Mouse (Mus musculus): ENCODE measurements at regions not wholly inside any gene's neighbourhood (a gene's known extent, or its start where the extent isn't known, plus 50 kb on each side); places are given as distances from the start of the nearest gene placed in this dataset.

- peak; percentile 55 for DNase-seq
These were observed 86.2 kb upstream of the Slc25a26 start for GRCm38 (mm10) chr6:94413987-94414360.

DNA sequence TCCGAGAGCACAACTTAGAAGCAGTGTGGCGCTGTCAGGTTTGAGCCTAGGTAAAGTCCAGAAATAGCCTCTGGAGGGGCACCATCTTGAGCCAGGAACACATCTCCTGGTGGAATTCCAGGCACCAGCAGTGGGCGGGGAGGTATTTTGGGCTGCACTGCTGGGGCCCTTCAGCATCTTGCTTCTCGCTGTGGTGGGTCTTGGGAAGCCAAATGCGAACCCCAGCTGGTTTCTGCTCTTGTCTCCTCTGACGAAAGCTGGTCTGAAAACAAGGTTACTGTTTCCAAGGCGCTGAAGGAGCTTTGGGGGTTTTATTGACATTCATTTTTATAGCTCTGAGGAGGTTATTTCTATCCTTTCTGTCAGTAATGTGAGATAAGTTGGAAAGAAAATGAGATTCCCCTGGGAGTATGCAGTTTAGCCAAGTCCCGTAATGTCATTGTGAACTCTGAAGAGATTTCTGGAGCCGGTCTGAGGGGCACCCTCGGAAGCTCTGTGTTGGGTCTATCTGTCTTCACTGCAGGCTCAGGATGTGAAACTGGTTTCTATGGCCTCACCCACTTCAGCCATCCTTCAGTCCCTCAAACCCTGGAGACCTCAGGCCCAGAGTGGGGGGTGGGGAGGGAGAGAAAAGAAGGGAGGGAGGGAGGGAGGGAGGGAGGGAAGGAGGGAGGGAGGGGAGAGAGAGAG is 86.7 kb upstream of the Slc25a26 start:
- peak; percentile 28 for DNase-seq

DNA sequence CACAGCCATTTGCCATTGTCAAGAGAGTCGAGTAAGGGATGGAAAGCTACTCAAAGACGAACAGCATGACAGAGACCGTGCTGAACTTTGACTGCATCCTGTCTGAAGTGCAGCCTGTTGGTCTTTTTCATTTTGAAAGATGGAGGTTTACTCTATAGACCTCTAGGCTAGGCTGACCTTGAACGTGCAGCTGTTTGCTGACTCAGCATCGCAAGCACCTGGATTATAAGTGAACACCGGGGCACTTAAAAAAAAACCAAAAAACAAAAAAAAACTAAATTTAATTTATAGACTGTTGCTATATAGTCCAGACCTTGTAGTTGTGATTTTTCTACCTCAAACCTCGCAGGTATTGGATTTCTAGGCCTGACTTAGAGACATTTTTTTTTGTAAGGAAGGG is 87.8 kb upstream of the Slc25a26 start:
- DNase-seq = no peak

GRCm38 (mm10) chr6:94410480-94410879 is 89.7 kb upstream of the Slc25a26 start:
- DNase-seq = peak; percentile 24

GRCm38 (mm10) chr6:94408996-94409395 is 91.1 kb upstream of the Slc25a26 start:
- no peak for DNase-seq

- DNase-seq = no peak
These were observed 92.4 kb upstream of the Slc25a26 start for GRCm38 (mm10) chr6:94407751-94408150.

GRCm38 (mm10) chr6:94405371-94406076 is 94.6 kb upstream of the Slc25a26 start:
- no peak for DNase-seq

GRCm38 (mm10) chr6:94401617-94402481 is 98.3 kb upstream of the Slc25a26 start:
- no peak for DNase-seq

GRCm38 (mm10) chr6:94401061-94401591 is 99.0 kb upstream of the Slc25a26 start:
- no peak for DNase-seq

- DNase-seq = peak; percentile 61
These were observed 99.6 kb upstream of the Slc25a26 start for GRCm38 (mm10) chr6:94400471-94401051.

DNA sequence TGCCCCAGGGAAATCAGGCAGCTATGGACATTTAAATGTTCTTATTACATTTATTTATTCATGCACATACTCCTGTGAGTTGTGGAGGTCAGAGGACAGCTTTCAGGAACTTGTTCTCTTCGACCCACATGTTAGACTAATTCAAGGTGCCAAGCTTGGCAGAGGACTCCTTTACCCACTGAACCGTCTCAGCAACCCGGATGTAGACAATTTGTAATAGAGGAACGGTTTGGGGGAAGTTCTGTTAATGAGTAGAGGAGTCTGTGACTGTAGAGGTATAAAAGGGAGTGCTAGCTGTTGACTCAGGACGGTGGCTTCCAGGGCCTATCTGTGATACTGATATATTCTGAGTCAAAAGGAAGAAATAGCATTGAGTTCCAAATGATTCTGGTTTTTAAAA is 107.4 kb upstream of the Magi1 start:
- DNase-seq = no peak

GRCm38 (mm10) chr6:94390403-94390802 is 106.7 kb upstream of the Magi1 start:
- DNase-seq = no peak

- peak; percentile 20 for DNase-seq
These were observed 106.0 kb upstream of the Magi1 start for GRCm38 (mm10) chr6:94389716-94390115.

DNA sequence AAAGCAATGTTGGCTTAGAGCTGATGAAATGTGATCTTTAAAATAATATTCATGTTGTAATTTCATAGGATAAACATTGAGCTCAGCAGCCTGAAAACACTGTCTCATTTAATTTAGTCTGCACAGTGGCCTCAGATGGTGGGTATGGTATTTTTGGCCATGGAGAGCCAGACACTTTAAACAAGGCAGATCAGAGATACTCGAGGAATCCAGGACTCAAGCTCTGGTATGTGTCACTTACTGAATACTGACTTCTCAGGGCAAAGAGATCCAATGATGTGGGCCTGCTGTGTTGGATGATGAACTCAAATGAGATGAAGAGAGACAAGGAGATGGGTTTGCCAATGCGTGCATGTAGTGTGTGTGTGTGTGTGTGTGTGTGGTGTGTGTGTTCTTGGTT is 103.9 kb upstream of the Magi1 start:
- no peak for DNase-seq

DNA sequence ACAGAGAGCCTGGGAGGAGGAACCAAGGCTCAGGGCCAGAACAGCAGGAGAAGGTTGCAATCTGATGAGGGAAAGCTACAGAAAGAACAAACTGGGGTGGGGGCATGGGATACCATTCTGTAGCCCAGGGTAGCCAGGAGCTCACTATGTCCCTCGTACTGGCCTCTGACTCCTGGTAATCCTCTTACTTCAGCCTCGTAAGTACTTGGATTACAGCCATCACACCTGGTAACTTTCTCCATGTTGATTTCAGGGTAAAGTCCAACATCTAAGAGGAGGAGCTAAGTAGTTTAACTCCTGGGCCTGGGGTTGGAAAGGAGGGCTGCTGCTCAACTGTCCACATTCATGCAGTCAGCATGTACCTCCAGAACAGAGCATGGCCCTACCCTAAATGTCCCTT is 101.8 kb upstream of the Magi1 start:
- no peak for DNase-seq

GRCm38 (mm10) chr6:94369991-94370390 is 86.3 kb upstream of the Magi1 start:
- DNase-seq = no peak

- DNase-seq = peak; percentile 22
These were observed 80.2 kb upstream of the Magi1 start for GRCm38 (mm10) chr6:94363951-94364350.

GRCm38 (mm10) chr6:94362626-94363025 is 78.9 kb upstream of the Magi1 start:
- no peak for DNase-seq

GRCm38 (mm10) chr6:94357568-94357967 is 73.9 kb upstream of the Magi1 start:
- no peak for DNase-seq

DNA sequence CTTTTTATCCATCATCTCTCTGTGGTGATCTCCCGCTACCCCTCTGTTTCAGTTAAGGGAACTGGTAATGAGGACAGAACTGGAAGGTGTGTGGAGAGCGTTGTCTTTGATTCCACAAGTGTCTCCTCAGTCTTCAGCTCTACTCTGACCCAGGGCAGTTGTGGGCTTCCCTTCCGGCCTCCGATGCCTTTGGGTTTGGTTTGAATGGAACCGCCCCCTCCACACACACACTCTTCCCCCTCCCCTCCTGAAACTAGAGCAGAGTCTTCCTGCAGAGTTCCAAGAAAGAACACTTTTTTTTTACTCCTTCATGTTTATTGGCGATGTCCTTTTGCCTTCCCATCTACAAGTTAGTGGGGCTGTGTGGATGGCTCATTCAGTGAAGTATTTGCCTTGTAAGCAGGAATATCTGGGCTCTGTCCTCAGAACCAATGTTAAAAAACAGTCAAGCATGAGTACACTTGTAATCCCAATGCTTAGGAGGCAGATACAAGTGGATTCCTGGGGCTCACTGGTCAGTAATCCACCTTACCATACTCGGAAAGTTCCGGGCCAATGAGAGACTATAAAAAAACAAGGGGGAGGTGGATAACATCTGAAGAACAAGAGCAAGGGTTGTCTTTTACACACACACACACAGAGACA is 70.9 kb upstream of the Magi1 start:
- DNase-seq = no peak

DNA sequence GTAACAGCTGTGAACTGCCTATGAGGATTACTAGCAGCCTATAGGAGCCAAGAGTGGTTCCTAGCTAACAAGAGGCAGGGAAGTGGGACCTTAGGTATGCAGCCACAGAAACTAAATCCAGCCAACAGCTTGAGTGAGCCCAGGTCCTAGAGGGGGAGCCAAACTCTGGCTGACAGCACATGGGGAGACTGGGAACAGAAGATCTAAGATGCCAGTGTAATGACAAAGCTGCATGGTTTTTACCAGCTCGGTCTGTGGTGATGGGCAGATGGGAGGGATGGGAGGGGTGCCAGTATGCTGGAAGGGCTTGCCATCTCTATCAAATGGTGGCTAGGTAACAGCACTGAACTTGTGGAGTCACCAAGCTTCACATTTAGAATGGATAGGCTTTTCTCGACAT is 60.6 kb upstream of the Magi1 start:
- DNase-seq = no peak

DNA sequence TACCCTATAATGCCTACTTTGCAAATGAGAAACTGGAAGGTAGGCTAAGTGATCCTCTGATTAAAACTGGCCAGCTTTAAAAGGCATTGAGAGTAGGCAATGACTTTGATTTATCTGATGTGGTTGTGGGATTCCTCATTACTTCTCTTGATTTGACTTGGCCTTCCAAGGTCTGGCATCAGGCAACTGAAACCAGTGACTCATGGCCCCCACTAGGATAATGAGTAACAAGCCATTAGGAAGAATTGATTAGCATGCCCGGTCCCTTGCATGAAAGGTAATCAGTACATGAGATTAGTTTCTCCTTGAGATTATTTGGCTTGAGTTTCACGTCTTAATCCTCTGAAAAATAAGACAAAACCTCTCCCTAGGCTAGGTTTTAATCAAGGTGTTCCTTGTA is 56.8 kb upstream of the Magi1 start:
- DNase-seq = no peak

Measured in heart, postnatal 4 days (tissue).